Mouse (Mus musculus): ENCODE measurements around the gene Apob.
"Not testable (repeated sequence)": the region's sequence is repeated elsewhere in the genome, so short reads cannot be mapped to it uniquely, and the experiment has no call there.

Gene Apob

GRCm38 (mm10) chr12:7977466-7978189, at the start of gene Apob:
Apob (plus strand) TSS chr12:7977648.
- DNase-seq (ENCODE audit: low spot score in 2 of 2) = no peak

DNA sequence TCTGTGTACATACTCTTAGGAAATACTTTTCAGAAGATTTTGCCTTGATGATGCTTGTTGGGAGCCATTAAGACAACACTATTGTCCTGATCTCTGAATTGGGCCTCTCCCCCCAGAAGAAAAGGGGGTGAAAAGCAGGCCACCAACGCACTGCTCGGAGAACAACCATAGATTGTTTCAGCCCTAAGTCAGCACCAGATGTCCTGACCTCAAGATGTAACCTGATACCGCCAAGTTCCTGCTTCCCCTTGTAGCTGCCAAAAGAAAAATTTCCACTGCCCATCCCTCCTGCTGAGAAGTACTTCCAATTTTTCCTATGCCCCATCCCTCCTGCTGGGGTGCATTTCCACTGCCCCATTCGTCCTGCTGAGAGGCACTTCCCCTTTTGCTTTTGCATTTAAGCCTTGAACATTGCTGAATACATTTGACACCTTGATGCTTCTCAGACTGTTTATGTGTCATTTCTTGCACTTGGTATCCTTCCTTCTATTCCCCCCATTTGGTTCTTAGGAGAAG, 45.0 kb upstream of the Apob start:
- no peak for DNase-seq (ENCODE audit: low spot score in 2 of 2)

DNA sequence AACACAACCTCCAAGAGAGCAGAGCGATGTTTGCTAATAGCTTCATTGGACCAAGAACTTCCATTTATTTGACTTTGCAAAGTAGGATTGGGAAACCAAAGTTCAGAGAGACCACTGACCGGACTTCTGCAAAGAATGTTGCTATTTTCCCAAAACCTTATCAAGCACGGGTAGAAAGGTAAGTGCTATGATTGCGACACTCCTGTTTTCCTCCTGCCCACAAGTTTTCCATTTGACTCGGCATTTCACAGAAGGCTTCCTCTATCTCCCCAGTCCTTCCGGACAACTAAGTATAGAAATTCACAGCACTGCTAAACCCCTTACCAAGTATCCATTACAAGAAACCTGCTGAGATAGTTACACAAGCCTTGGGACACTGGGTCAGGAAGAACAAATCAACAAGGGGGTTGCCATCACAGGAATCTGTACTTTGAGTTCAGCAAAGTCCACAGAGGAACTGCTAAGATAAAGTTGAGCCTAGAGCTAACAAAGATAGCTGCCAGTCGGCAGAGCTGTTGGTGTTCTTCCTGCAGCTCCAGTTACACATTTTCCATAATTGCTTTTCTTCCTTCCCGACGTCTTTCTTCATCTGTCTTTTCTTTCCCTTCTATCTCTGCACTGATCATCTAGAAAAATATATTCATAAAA, 27.2 kb upstream of the Apob start:
- no peak for DNase-seq (ENCODE audit: low spot score in 2 of 2)

- DNase-seq (ENCODE audit: low spot score in 2 of 2) = no peak
These were observed 18.6 kb upstream of the Apob start for GRCm38 (mm10) chr12:7958851-7959250.

DNA sequence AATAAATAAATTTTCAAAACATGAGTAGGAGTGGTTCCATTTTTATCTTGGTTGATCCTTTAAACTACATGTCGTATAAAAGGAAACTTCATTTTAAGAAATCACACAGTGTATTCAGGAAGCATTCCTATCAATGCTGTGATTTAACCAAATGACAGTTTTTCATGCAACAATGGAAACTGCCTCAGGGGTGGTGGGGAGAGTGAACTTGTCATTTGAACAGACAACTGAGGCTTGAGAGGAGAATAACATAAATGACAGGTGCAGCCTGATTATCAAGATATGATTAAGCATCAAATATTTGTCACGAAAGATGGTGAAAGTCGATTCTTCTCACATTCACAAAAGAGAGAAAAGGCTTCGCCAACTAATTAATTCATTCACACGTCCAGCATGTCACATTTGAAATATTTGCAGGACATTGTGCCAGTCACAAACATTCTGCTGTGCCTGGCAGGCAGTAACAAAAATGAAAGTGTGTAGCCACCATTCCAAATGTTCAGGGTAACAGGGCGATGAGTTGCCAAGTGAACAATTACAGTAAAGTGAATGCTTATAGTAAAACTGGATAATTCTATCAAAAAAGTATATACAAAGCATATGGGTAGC, 18.0 kb upstream of the Apob start:
- no peak for DNase-seq (ENCODE audit: low spot score in 2 of 2)

GRCm38 (mm10) chr12:7962314-7962927, 15.0 kb upstream of the Apob start:
- no peak for DNase-seq (ENCODE audit: low spot score in 2 of 2)

DNA sequence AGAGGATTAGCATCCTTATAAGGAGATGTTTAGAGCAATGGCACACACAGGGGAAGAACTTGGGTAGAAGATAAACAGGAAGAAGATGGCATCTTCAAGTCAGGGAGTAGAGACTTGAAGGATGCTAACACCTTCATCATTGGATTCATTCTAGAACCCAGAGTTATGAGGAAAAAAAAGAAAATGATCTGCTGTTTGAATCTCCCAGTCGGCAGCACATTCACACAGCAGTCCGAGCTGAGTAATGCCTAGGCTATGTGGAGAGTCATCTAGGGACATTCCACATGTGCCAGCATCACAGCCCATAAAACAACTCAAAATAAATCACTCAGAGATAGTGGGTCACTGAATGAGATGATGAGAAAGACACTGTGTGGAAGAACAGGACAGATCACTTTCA, 10.2 kb upstream of the Apob start:
- no peak for DNase-seq (ENCODE audit: low spot score in 2 of 2)

DNA sequence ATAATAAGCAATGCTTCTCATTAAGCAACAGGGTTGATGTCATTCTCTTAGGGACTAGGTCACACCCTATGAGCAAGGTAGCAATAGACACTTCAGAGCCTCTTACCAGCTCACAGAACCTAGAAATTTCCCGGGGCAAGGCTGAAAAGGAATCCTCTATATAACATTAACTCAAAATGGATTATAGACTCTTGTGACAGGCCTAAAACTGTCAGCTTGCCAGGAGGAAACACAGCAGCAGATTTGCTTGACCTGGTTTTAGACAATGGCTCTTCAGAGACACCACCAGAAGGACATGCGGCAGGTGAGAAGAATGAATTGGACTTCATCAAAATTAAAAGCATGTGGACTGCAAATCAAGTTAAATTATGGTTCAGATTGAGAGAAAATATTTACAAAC, 7.1 kb upstream of the Apob start:
- DNase-seq (ENCODE audit: low spot score in 2 of 2) = no peak

- DNase-seq (ENCODE audit: low spot score in 2 of 2) = no peak
These were observed 6.6 kb upstream of the Apob start for GRCm38 (mm10) chr12:7970817-7971216.

- peak in 1 of 2 experiments; percentile 14 for DNase-seq (ENCODE audit: low spot score in 2 of 2)
These were observed 5.7 kb upstream of the Apob start for GRCm38 (mm10) chr12:7971736-7972135.

DNA sequence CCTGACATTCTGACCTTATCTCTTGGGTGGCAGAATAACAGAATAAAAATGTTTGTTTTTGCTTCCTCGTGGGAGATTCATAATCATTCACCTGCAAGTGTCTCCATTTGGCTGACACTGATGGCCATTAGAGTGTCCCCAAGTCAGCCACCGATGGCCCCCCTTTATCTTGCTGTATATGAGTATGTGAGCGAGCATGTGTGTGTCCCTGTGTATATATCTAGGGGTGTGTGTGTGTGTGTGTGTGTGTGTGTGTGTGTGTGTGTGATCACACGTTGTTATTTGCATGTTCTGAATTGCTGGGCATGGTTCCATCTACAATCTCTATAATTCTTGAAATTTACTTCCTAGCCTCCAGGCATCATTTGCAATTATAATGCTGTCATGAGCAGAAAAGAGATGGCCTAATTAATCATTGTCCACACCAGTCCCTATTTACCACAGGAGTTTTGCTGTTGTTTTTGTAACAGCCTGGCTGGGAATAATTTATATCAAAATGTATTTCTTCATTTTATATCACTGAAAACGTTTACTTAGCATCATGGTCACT, 3.6 kb upstream of the Apob start:
- DNase-seq (ENCODE audit: low spot score in 2 of 2) = no peak

DNA sequence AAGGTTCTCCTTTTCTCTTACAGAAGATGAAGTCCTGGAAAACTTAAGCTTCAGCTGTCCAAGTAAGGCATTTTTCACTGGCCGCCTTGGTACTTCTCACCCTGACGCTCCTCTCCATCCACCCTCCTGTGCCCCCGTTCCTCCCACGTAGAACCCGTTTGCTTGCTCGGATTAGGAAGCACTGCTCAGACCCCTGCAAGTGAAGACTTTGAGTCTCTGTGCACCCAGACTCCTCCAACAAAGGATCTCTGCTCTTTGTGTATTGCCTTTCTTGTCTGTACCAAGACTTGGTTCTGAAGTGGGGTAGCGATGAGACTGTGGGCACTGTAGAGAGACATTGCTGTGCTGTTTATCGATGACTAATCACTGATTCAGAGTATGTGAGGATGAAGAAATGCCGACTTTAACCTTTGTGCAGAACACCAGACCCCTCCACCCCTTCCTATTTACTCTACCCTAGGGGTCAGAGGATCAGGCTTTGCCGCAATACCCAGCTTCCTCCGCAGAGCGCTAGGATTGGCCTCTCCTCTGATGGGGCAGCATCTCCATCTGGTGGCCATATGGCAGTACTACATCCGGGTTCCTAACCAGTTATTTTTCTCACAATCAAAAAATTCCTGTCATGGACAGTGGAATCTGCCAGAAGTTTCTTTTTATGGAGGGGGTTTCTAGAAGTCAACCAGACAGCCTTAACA, 889 bp downstream of the Apob start:
- DNase-seq (ENCODE audit: low spot score in 2 of 2) = peak; percentile 78 to 79

GRCm38 (mm10) chr12:7984411-7984810, 7.0 kb downstream of the Apob start:
- no peak for DNase-seq (ENCODE audit: low spot score in 2 of 2)

DNA sequence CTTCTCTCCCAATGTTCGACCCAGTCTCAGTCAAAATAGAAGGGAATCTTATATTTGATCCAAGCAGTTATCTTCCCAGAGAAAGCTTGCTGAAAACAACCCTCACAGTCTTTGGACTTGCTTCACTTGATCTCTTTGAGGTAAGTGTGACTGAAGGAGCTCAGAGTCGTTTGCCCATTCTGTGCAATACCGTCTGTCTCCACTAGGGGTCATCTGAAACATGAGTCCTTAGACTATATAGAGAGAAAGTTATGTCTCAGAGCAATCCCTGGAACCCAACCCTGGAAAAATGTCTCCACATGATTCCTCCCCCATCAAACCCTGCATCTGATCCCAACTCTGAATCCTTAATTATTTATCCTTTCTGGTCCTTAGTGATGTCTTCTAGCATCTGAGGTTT, 13.4 kb downstream of the Apob start:
- DNase-seq (ENCODE audit: low spot score in 2 of 2) = peak in 1 of 2 experiments; percentile 59

DNA sequence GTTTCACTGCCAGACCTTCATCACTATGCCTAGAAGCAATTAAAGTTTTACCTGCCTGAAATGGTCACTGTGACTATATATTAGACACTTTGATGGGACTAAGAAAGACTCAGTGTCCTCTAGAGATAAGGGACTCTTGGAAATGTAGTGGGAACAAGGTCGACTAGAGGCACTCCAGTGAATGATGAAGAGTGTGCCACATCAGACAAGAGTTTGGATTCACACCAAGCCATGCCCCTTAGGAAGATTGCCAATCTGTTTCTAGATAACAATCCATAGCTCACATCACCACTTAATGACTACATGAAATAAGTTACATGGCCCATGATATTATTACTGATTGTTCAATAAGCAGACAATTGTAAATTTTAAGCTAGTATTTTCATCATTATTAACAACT, 14.1 kb downstream of the Apob start:
- DNase-seq (ENCODE audit: low spot score in 2 of 2) = no peak

DNA sequence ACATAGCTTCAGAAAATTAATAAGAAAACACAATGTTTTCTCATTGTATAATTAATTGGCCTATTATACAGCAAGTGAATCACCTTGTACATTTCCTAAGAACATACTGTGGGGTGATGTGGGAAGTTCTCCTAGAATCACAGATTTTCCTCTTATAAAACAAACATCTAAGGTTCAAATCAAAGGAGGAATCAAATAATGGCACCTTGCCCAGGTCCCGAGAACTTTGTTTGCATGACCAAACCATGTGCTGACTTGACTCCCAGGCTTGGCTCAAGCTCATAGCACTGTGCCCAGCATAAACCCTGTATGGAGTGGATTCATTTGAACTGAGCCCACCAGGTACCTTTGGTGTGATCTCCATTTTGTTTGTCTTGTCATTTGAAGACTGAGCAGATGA, 43.5 kb downstream of the Apob start:
- DNase-seq (ENCODE audit: low spot score in 2 of 2) = no peak

- DNase-seq (ENCODE audit: low spot score in 2 of 2) = no peak
These were observed 52.1 kb downstream of the Apob start for GRCm38 (mm10) chr12:8029520-8029919.

GRCm38 (mm10) chr12:8030057-8030456, 52.6 kb downstream of the Apob start:
- no peak for DNase-seq (ENCODE audit: low spot score in 2 of 2)

- DNase-seq (ENCODE audit: low spot score in 2 of 2) = not testable (repeated sequence)
These were observed 53.7 kb downstream of the Apob start for GRCm38 (mm10) chr12:8031169-8031568.

- DNase-seq (ENCODE audit: low spot score in 2 of 2) = peak in 1 of 2 experiments; percentile 4
These were observed 54.3 kb downstream of the Apob start for GRCm38 (mm10) chr12:8031595-8032358.

GRCm38 (mm10) chr12:8032359-8032755, 54.9 kb downstream of the Apob start:
- DNase-seq (ENCODE audit: low spot score in 2 of 2) = no peak

Data from cerebellum, postnatal 4 days (tissue).